Mouse (Mus musculus): Measurements from ENCODE around the gene Ppp1r1c. TPM values are rescaled to one million over a fixed set of nuclear protein-coding genes. Genes with fewer than 3 reads are reported as not detected.

The Ppp1r1c gene
- 0.13 and 0.61 TPM in 2 replicates for polyA plus RNA-seq (2015; fragmentation: Nextera tagmentation; extraction: Ambion mirVana)

- H3K9me3 ChIP-seq (replicated peaks) = no peaks in the 10 kb centered on the region
- H3K27me3 ChIP-seq = no peaks in the 10 kb centered on the region
- WGBS = 81% methylated on average over 6 of the region's 6 CpGs
- H3K4me2 ChIP-seq = no peak within 1 kb of the TSS
- H3K4me1 ChIP-seq (replicated peaks) = 0 out of 2 replicates have a peak, but pooled peaks cover 4% of the 10 kb centered on the region
- no peak within 1 kb of the TSS for H3K9ac ChIP-seq
- no peaks in the 10 kb centered on the region for H3K36me3 ChIP-seq
- ATAC-seq (replicated peaks; ENCODE audit: insufficient number of reproducible peaks, insufficient read depth, low FRiP score, low read depth) = no peak
- H3K27ac ChIP-seq = no peak within 1 kb of the TSS
- H3K4me3 ChIP-seq = no peak within 1 kb of the TSS
These were observed at the start of gene Ppp1r1c for GRCm38 (mm10) chr2:79707575-79707974. Ppp1r1c (plus strand) TSS chr2:79707780.

GRCm38 (mm10) chr2:79660417-79661185 is 47.0 kb upstream of the Ppp1r1c start:
- Histone ChIP-seq H3K4me3 (no peak overlapping the region), H3K27me3 (no peaks in the 10 kb centered on the region), H3K9me3 (replicated peaks) (no peaks in the 10 kb centered on the region), H3K36me3 (peaks cover 64% of the 10 kb centered on the region), H3K4me1 (replicated peaks) (no peaks in the 10 kb centered on the region), H3K27ac (no peak overlapping the region), H3K9ac (no peak overlapping the region), H3K4me2 (no peak overlapping the region)
- no peak for ATAC-seq (replicated peaks; ENCODE audit: insufficient number of reproducible peaks, insufficient read depth, low FRiP score, low read depth)
- 87% methylated on average over 12 of the region's 12 CpGs for WGBS

GRCm38 (mm10) chr2:79661486-79662104 is 46.0 kb upstream of the Ppp1r1c start:
- H3K9me3 ChIP-seq (replicated peaks) = no peaks in the 10 kb centered on the region
- H3K4me2 ChIP-seq = no peak overlapping the region
- H3K9ac ChIP-seq = no peak overlapping the region
- H3K4me3 ChIP-seq = no peak overlapping the region
- H3K4me1 ChIP-seq (replicated peaks) = no peaks in the 10 kb centered on the region
- no peak overlapping the region for H3K27ac ChIP-seq
- no peaks in the 10 kb centered on the region for H3K27me3 ChIP-seq
- 43% methylated on average over 7 of the region's 7 CpGs for WGBS
- H3K36me3 ChIP-seq = peaks cover 66% of the 10 kb centered on the region
- ATAC-seq (replicated peaks; ENCODE audit: insufficient number of reproducible peaks, insufficient read depth, low FRiP score, low read depth) = no peak

- 81% methylated on average over 3 of the region's 3 CpGs for WGBS
- Histone ChIP-seq H3K27ac (no peak overlapping the region), H3K27me3 (no peaks in the 10 kb centered on the region), H3K4me2 (no peak overlapping the region), H3K36me3 (peaks cover 40% of the 10 kb centered on the region), H3K4me1 (replicated peaks) (no peaks in the 10 kb centered on the region), H3K9me3 (replicated peaks) (no peaks in the 10 kb centered on the region), H3K4me3 (no peak overlapping the region), H3K9ac (no peak overlapping the region)
- ATAC-seq (replicated peaks; ENCODE audit: insufficient number of reproducible peaks, insufficient read depth, low FRiP score, low read depth) = no peak
These were observed 42.9 kb upstream of the Ppp1r1c start for GRCm38 (mm10) chr2:79664532-79665286.

- Histone ChIP-seq H3K4me2 (no peak overlapping the region), H3K4me1 (replicated peaks) (no peaks in the 10 kb centered on the region), H3K9ac (no peak overlapping the region), H3K9me3 (replicated peaks) (no peaks in the 10 kb centered on the region), H3K27me3 (no peaks in the 10 kb centered on the region), H3K36me3 (peaks cover 34% of the 10 kb centered on the region), H3K27ac (no peak overlapping the region), H3K4me3 (no peak overlapping the region)
- no peak for ATAC-seq (replicated peaks; ENCODE audit: insufficient number of reproducible peaks, insufficient read depth, low FRiP score, low read depth)
- WGBS = 61% methylated on average over 3 of the region's 3 CpGs
These were observed 42.1 kb upstream of the Ppp1r1c start for GRCm38 (mm10) chr2:79665492-79665891.

- Histone ChIP-seq H3K36me3 (peaks cover 17% of the 10 kb centered on the region; the same call in 1 of the 2 replicates), H3K9ac (no peak overlapping the region), H3K9me3 (replicated peaks) (no peaks in the 10 kb centered on the region), H3K4me2 (no peak overlapping the region), H3K27ac (no peak overlapping the region), H3K4me1 (replicated peaks) (no peaks in the 10 kb centered on the region), H3K4me3 (no peak overlapping the region), H3K27me3 (no peaks in the 10 kb centered on the region)
- 93% methylated on average over 3 of the region's 3 CpGs for WGBS
- ATAC-seq (replicated peaks; ENCODE audit: insufficient number of reproducible peaks, insufficient read depth, low FRiP score, low read depth) = no peak
These were observed 32.3 kb upstream of the Ppp1r1c start for GRCm38 (mm10) chr2:79675266-79675665.

GRCm38 (mm10) chr2:79677663-79678257 is 29.8 kb upstream of the Ppp1r1c start:
- Histone ChIP-seq H3K36me3 (peaks cover 10% of the 10 kb centered on the region; the same call in 1 of the 2 replicates), H3K9me3 (replicated peaks) (no peaks in the 10 kb centered on the region), H3K27me3 (no peaks in the 10 kb centered on the region), H3K4me2 (no peak overlapping the region), H3K27ac (no peak overlapping the region), H3K9ac (no peak overlapping the region), H3K4me3 (no peak overlapping the region), H3K4me1 (replicated peaks) (no peaks in the 10 kb centered on the region)
- WGBS = 59% methylated on average over 1 of the region's 1 CpGs
- no peak for ATAC-seq (replicated peaks; ENCODE audit: insufficient number of reproducible peaks, insufficient read depth, low FRiP score, low read depth)

GRCm38 (mm10) chr2:79681672-79682071 is 25.9 kb upstream of the Ppp1r1c start:
- Histone ChIP-seq H3K9me3 (replicated peaks) (no peaks in the 10 kb centered on the region), H3K4me3 (no peak overlapping the region), H3K27me3 (no peaks in the 10 kb centered on the region), H3K4me2 (no peak overlapping the region), H3K36me3 (no peaks in the 10 kb centered on the region), H3K9ac (no peak overlapping the region), H3K27ac (no peak overlapping the region), H3K4me1 (replicated peaks) (no peaks in the 10 kb centered on the region)
- 40% methylated on average over 4 of the region's 4 CpGs for WGBS
- no peak for ATAC-seq (replicated peaks; ENCODE audit: insufficient number of reproducible peaks, insufficient read depth, low FRiP score, low read depth)

GRCm38 (mm10) chr2:79683258-79683657 is 24.3 kb upstream of the Ppp1r1c start:
- Histone ChIP-seq H3K4me3 (no peak overlapping the region), H3K9ac (no peak overlapping the region), H3K4me2 (no peak overlapping the region), H3K36me3 (no peaks in the 10 kb centered on the region), H3K4me1 (replicated peaks) (no peaks in the 10 kb centered on the region), H3K27ac (no peak overlapping the region), H3K9me3 (replicated peaks) (no peaks in the 10 kb centered on the region), H3K27me3 (no peaks in the 10 kb centered on the region)
- ATAC-seq (replicated peaks; ENCODE audit: insufficient number of reproducible peaks, insufficient read depth, low FRiP score, low read depth) = no peak
- 77% methylated on average over 4 of the region's 4 CpGs for WGBS

- Histone ChIP-seq H3K4me1 (replicated peaks) (no peaks in the 10 kb centered on the region), H3K4me2 (no peak overlapping the region), H3K36me3 (no peaks in the 10 kb centered on the region), H3K9ac (no peak overlapping the region), H3K4me3 (no peak overlapping the region), H3K27ac (no peak overlapping the region), H3K27me3 (no peaks in the 10 kb centered on the region), H3K9me3 (replicated peaks) (no peaks in the 10 kb centered on the region)
- WGBS = 34% methylated on average over 3 of the region's 3 CpGs
- ATAC-seq (replicated peaks; ENCODE audit: insufficient number of reproducible peaks, insufficient read depth, low FRiP score, low read depth) = no peak
These were observed 16.7 kb upstream of the Ppp1r1c start for GRCm38 (mm10) chr2:79690838-79691237.

GRCm38 (mm10) chr2:79695190-79695589 is 12.4 kb upstream of the Ppp1r1c start:
- H3K27ac ChIP-seq = no peak overlapping the region
- H3K9ac ChIP-seq = no peak overlapping the region
- 87% methylated on average over 4 of the region's 4 CpGs for WGBS
- no peaks in the 10 kb centered on the region for H3K9me3 ChIP-seq (replicated peaks)
- H3K4me1 ChIP-seq (replicated peaks) = no peaks in the 10 kb centered on the region
- no peak overlapping the region for H3K4me2 ChIP-seq
- ATAC-seq (replicated peaks; ENCODE audit: insufficient number of reproducible peaks, insufficient read depth, low FRiP score, low read depth) = no peak
- H3K27me3 ChIP-seq = no peaks in the 10 kb centered on the region
- no peaks in the 10 kb centered on the region for H3K36me3 ChIP-seq
- no peak overlapping the region for H3K4me3 ChIP-seq

Measured in heart, embryonic 15.5 days (tissue).